Mouse (Mus musculus) ES-Bruce4 (cell line): ENCODE data around the gene Zfp354b. TPM values are rescaled to one million over a fixed set of nuclear protein-coding genes. Genes with fewer than 3 reads are reported as not detected.

Experiments used
- H3K27ac ChIP-seq: 2 replicates; pipeline ENCODE4 v1.5.1; 2012; ENCODE audit warnings: low read length, inconsistent platforms; ENCODE audit not compliant: insufficient read depth
- H3K27me3 ChIP-seq: 2 replicates; pipeline ENCODE4 v1.6.1; 2012; ENCODE audit warnings: mild to moderate bottlenecking, low read length, inconsistent platforms; ENCODE audit not compliant: control insufficient read depth, poor library complexity, insufficient read depth, severe bottlenecking
- H3K36me3 ChIP-seq: 2 replicates; pipeline ENCODE4 v1.6.1; 2012; ENCODE audit warnings: inconsistent platforms, mild to moderate bottlenecking, low read length, moderate library complexity; ENCODE audit not compliant: control insufficient read depth, poor library complexity, insufficient read depth, severe bottlenecking
- H3K4me1 ChIP-seq: one replicate; pipeline ENCODE4 v1.8.1; 2011; ENCODE audit warnings: low read length; ENCODE audit not compliant: control insufficient read depth, insufficient read depth
- H3K4me3 ChIP-seq: 2 replicates; pipeline ENCODE4 v1.5.1; 2011; ENCODE audit warnings: low read depth, mild to moderate bottlenecking, low read length
- H3K9ac ChIP-seq: 2 replicates; pipeline ENCODE4 v1.6.1; 2012; ENCODE audit warnings: low read depth, mild to moderate bottlenecking, inconsistent platforms; ENCODE audit not compliant: poor library complexity, severe bottlenecking
- H3K9me3 ChIP-seq: replicated peaks from 2 replicates; pipeline ENCODE4 v1.6.1; 2012; ENCODE audit warnings: mild to moderate bottlenecking, low read length, inconsistent platforms; ENCODE audit not compliant: control insufficient read depth, poor library complexity, insufficient read depth, severe bottlenecking
- CTCF ChIP-seq: IDR thresholded peaks from one replicate; pipeline ENCODE4 v1.8.1; 2011; ENCODE audit warnings: low read depth, low read length
- EP300 ChIP-seq: IDR thresholded peaks from 2 replicates; pipeline ENCODE4 v1.6.1; 2011; ENCODE audit warnings: low read depth, low read length; ENCODE audit not compliant: insufficient read depth
- POLR2A ChIP-seq: IDR thresholded peaks from one replicate; pipeline ENCODE4 v1.8.1; 2011; ENCODE audit warnings: low read length; ENCODE audit not compliant: insufficient read depth
- polyA plus RNA-seq: library from polyadenylated mRNA; stranded (reverse); fragments of >200 nt; gene quantifications from 2 replicates; pipeline ENCODE4 v1.2.4, GENCODE M21; 2011; ENCODE audit warnings: low read depth; ENCODE audit not compliant: missing spikeins, insufficient read depth, insufficient read length

Zfp354b gene
- polyA plus RNA-seq, 1 experiment: 0.52 TPM

GRCm38 (mm10) chr11:50887390-50888128, 43.9 kb downstream of the Zfp354b start, which contains the start of gene Zfp454:
TSS of gene Zfp454 (minus strand) at chr11:50887651.
- no peaks in the 10 kb centered on the region for H3K4me1 ChIP-seq
- H3K4me3 ChIP-seq: peak within 1 kb of the TSS; percentile 69
- no peaks in the 10 kb centered on the region for H3K27me3 ChIP-seq
- no peaks in the 10 kb centered on the region for H3K36me3 ChIP-seq
- H3K9me3 ChIP-seq: no peaks in the 10 kb centered on the region
- TF ChIP-seq EP300 (no peak), CTCF (no peak), POLR2A (no peak)
- no peak within 1 kb of the TSS for H3K27ac ChIP-seq
- peak within 1 kb of the TSS; percentile 8; the same call in 1 of the 2 replicates for H3K9ac ChIP-seq

GRCm38 (mm10) chr11:50886933-50887293, 44.5 kb downstream of the Zfp354b start:
- Histone ChIP-seq H3K9ac (peak overlapping the region; percentile 8; the same call in 1 of the 2 replicates), H3K27me3 (no peaks in the 10 kb centered on the region), H3K36me3 (no peaks in the 10 kb centered on the region), H3K9me3 (no peaks in the 10 kb centered on the region), H3K4me3 (peak overlapping the region; percentile 69), H3K27ac (no peak overlapping the region), H3K4me1 (no peaks in the 10 kb centered on the region)
- TF ChIP-seq POLR2A: no peak
- TF ChIP-seq CTCF: no peak
- TF ChIP-seq EP300: no peak

GRCm38 (mm10) chr11:50886231-50886932, 45.1 kb downstream of the Zfp354b start:
- Histone ChIP-seq H3K9me3 (no peaks in the 10 kb centered on the region), H3K4me3 (no peak overlapping the region), H3K4me1 (no peaks in the 10 kb centered on the region), H3K9ac (no peak overlapping the region), H3K27me3 (no peaks in the 10 kb centered on the region), H3K27ac (no peak overlapping the region), H3K36me3 (no peaks in the 10 kb centered on the region)
- TF ChIP-seq CTCF (no peak), POLR2A (no peak), EP300 (no peak)

GRCm38 (mm10) chr11:50883756-50884155, 47.7 kb downstream of the Zfp354b start:
- Histone ChIP-seq H3K27ac (no peak overlapping the region), H3K27me3 (no peaks in the 10 kb centered on the region), H3K36me3 (no peaks in the 10 kb centered on the region), H3K4me1 (no peaks in the 10 kb centered on the region), H3K4me3 (no peak overlapping the region), H3K9me3 (no peaks in the 10 kb centered on the region), H3K9ac (no peak overlapping the region)
- TF ChIP-seq CTCF (no peak), EP300 (no peak), POLR2A (no peak)

- H3K4me3 ChIP-seq: no peak overlapping the region
- H3K36me3 ChIP-seq: no peaks in the 10 kb centered on the region; the same call in 1 of the 2 replicates
- peaks cover 4% of the 10 kb centered on the region for H3K9me3 ChIP-seq
- H3K27me3 ChIP-seq: no peaks in the 10 kb centered on the region
- no peaks in the 10 kb centered on the region for H3K4me1 ChIP-seq
- no peak overlapping the region for H3K27ac ChIP-seq
- TF ChIP-seq POLR2A: no peak
- TF ChIP-seq CTCF: no peak
- no peak for TF ChIP-seq EP300
- no peak overlapping the region for H3K9ac ChIP-seq
These were observed 52.8 kb downstream of the Zfp354b start for GRCm38 (mm10) chr11:50878641-50879040.

Other genes with a start within 250 kb of the Zfp354b start
- gene Zfp354c, start 103.9 kb downstream of the Zfp354b start, polyA plus RNA-seq: 13.7 and 13.8 TPM in 2 replicates
- gene Zfp879, start 90.1 kb downstream of the Zfp354b start, polyA plus RNA-seq: 0.45 and 0.50 TPM in 2 replicates
- gene Grm6, start 80.9 kb downstream of the Zfp354b start, polyA plus RNA-seq: 0.25 TPM in 1 of 2 replicates, not detected in the other
- 2.1 and 2.3 TPM in 2 replicates for gene Zfp454, start 44.0 kb downstream of the Zfp354b start, polyA plus RNA-seq
- 16.5 and 16.8 TPM in 2 replicates for gene Zfp2, start 15.5 kb downstream of the Zfp354b start, polyA plus RNA-seq
- not detected in 2 replicates for gene 4933414I15Rik, start 12.1 kb upstream of the Zfp354b start, polyA plus RNA-seq
- gene Prop1, start 22.1 kb upstream of the Zfp354b start, polyA plus RNA-seq: not detected in 2 replicates
- gene Olfr1378, start 34.9 kb upstream of the Zfp354b start, polyA plus RNA-seq: not detected in 2 replicates
- not detected in 2 replicates for gene Olfr1377, start 50.3 kb upstream of the Zfp354b start, polyA plus RNA-seq
- gene Olfr51, start 72.0 kb upstream of the Zfp354b start, polyA plus RNA-seq: not detected in 2 replicates
- gene Olfr54, start 82.6 kb upstream of the Zfp354b start, polyA plus RNA-seq: 0.16 TPM in 1 of 2 replicates, not detected in the other
- gene Olfr1375, start 116.5 kb upstream of the Zfp354b start, polyA plus RNA-seq: not detected in 2 replicates
- gene Zfp354a, start 127.6 kb upstream of the Zfp354b start, polyA plus RNA-seq: 3.5 and 3.9 TPM in 2 replicates